Mouse (Mus musculus) liver, postnatal 0 days (tissue): ENCODE results near the gene Tbc1d5. TPM values are rescaled to one million over a fixed set of nuclear protein-coding genes. Genes with fewer than 3 reads are reported as not detected.

Experiments
- ATAC-seq: fragments of 200-750 bp; cut with Nextera tagmentation; 2 replicates; pipeline ENCODE4 v1.8.0; 2017; ENCODE audit warnings: mild to moderate bottlenecking, moderate library complexity
- DNase-seq: peaks from one replicate; pipeline ENCODE4 v3.0.0-alpha.2; 2016
- H3K27ac ChIP-seq: fragments of 300-500 bp; sonication (generic); 2 replicates; pipeline ENCODE4 v1.5.1; 2014; ENCODE audit warnings: antibody characterized with exemption, moderate library complexity, mild to moderate bottlenecking, low read depth
- H3K27me3 ChIP-seq: fragments of 300-500 bp; sonication (generic); 2 replicates; pipeline ENCODE4 v1.6.1; 2014; ENCODE audit warnings: low read length, control low read depth, mixed read lengths; ENCODE audit not compliant: insufficient read depth
- H3K36me3 ChIP-seq: fragments of 300-500 bp; sonication (generic); replicated peaks from 2 replicates; pipeline ENCODE4 v1.6.1; 2014; ENCODE audit warnings: mild to moderate bottlenecking, control low read depth, low read length, moderate library complexity, mixed read lengths; ENCODE audit not compliant: insufficient read depth
- H3K4me1 ChIP-seq: fragments of 300-500 bp; sonication (generic); 2 replicates; pipeline ENCODE4 v1.6.1; 2014; ENCODE audit warnings: antibody characterized with exemption, mild to moderate bottlenecking, control low read depth; ENCODE audit not compliant: insufficient read depth
- H3K4me2 ChIP-seq: fragments of 300-500 bp; sonication (generic); 2 replicates; pipeline ENCODE4 v1.6.1; 2014; ENCODE audit warnings: low read depth, mild to moderate bottlenecking, low read length, moderate library complexity, mixed read lengths
- H3K4me3 ChIP-seq: fragments of 300-500 bp; sonication (generic); 2 replicates; pipeline ENCODE4 v1.5.1; 2014; ENCODE audit warnings: low read depth, low read length
- H3K9ac ChIP-seq: fragments of 300-500 bp; sonication (generic); replicated peaks from 2 replicates; pipeline ENCODE4 v1.6.1; 2014; ENCODE audit warnings: mild to moderate bottlenecking, moderate library complexity
- H3K9me3 ChIP-seq: fragments of 300-500 bp; sonication (generic); 2 replicates; pipeline ENCODE4 v1.6.1; 2016; ENCODE audit warnings: mild to moderate bottlenecking, control low read depth, low read length, mixed read lengths
- CTCF ChIP-seq: sonication (generic); IDR thresholded peaks from 2 replicates; pipeline ENCODE4 v1.5.1; 2016; ENCODE audit warnings: antibody characterized with exemption, low read depth
- EP300 ChIP-seq: IDR thresholded peaks from 2 replicates; pipeline ENCODE4 v1.6.1; 2016; ENCODE audit warnings: antibody characterized with exemption, low read depth, mild to moderate bottlenecking
- WGBS: fragments of 180-500 bp; shearing (Covaris S2); extraction: QIAGEN DNeasy Blood & Tissue Kit; methylation state at CpG from one replicate; pipeline ENCODE4 v1.1.7; 2014; ENCODE audit not compliant: insufficient replicate concordance; 5-methylcytosine and 5-hydroxymethylcytosine counted together
- polyA plus RNA-seq: library from polyadenylated mRNA; unstranded; fragments of >200 nt; fragmentation: Nextera tagmentation; extraction: Ambion mirVana; gene quantifications from 2 replicates; pipeline ENCODE4 v1.2.1, GENCODE M21; 2015

Tbc1d5 gene
- polyA plus RNA-seq, 1 experiment from 2014 or later, result 2.5 TPM

- Histone ChIP-seq H3K4me2 (no peak overlapping the region), H3K27ac (no peak overlapping the region), H3K9ac (no peak overlapping the region), H3K4me1 (no peaks in the 10 kb centered on the region), H3K27me3 (no peaks in the 10 kb centered on the region), H3K4me3 (no peak overlapping the region), H3K9me3 (no peaks in the 10 kb centered on the region), H3K36me3 (peaks cover 4% of the 10 kb centered on the region)
- 60% methylated on average over 5 of the region's 5 CpGs for WGBS
- DNase-seq, result no peak
- TF ChIP-seq EP300 (no peak), CTCF (no peak)
- ATAC-seq, result no peak
These were observed 418.1 kb downstream of the Tbc1d5 start for GRCm38 (mm10) chr17:50761082-50761481.

GRCm38 (mm10) chr17:50753356-50754138 lies 425.6 kb downstream of the Tbc1d5 start:
- Histone ChIP-seq H3K27ac (no peak overlapping the region), H3K4me1 (no peaks in the 10 kb centered on the region), H3K9me3 (no peaks in the 10 kb centered on the region), H3K36me3 (peaks cover 7% of the 10 kb centered on the region), H3K4me2 (no peak overlapping the region), H3K4me3 (no peak overlapping the region), H3K9ac (no peak overlapping the region), H3K27me3 (no peaks in the 10 kb centered on the region)
- DNase-seq (no peak), ATAC-seq (0 out of 2 replicates have a peak, but pooled peaks have one; percentile 23)
- WGBS, result 67% methylated on average over 9 of the region's 9 CpGs
- TF ChIP-seq CTCF (no peak), EP300 (peak; percentile 13; the same call in 1 of the 2 replicates)

GRCm38 (mm10) chr17:50752753-50753152 lies 426.4 kb downstream of the Tbc1d5 start:
- ATAC-seq, result no peak
- Histone ChIP-seq H3K4me2 (no peak overlapping the region), H3K9me3 (no peaks in the 10 kb centered on the region), H3K27ac (no peak overlapping the region), H3K9ac (no peak overlapping the region), H3K36me3 (peaks cover 7% of the 10 kb centered on the region), H3K4me3 (no peak overlapping the region), H3K4me1 (no peaks in the 10 kb centered on the region), H3K27me3 (no peaks in the 10 kb centered on the region)
- no peak for TF ChIP-seq CTCF
- TF ChIP-seq EP300, result no peak
- no peak for DNase-seq
- WGBS, result 89% methylated on average over 3 of the region's 3 CpGs

GRCm38 (mm10) chr17:50751911-50752310 lies 427.2 kb downstream of the Tbc1d5 start:
- H3K4me2 ChIP-seq, result no peak overlapping the region
- no peak for TF ChIP-seq EP300
- no peak for TF ChIP-seq CTCF
- no peak overlapping the region for H3K4me3 ChIP-seq
- no peak for ATAC-seq
- no peak overlapping the region for H3K9ac ChIP-seq
- peaks cover 7% of the 10 kb centered on the region for H3K36me3 ChIP-seq
- H3K27me3 ChIP-seq, result no peaks in the 10 kb centered on the region
- no peak for DNase-seq
- 75% methylated on average over 3 of the region's 3 CpGs for WGBS
- no peaks in the 10 kb centered on the region for H3K4me1 ChIP-seq
- H3K27ac ChIP-seq, result no peak overlapping the region
- no peaks in the 10 kb centered on the region for H3K9me3 ChIP-seq

- 54% methylated on average over 2 of the region's 2 CpGs for WGBS
- no peak for DNase-seq
- no peak overlapping the region for H3K27ac ChIP-seq
- TF ChIP-seq CTCF, result no peak
- no peak for TF ChIP-seq EP300
- ATAC-seq, result no peak
- no peak overlapping the region for H3K4me2 ChIP-seq
- H3K27me3 ChIP-seq, result no peaks in the 10 kb centered on the region
- H3K4me1 ChIP-seq, result no peaks in the 10 kb centered on the region
- H3K36me3 ChIP-seq, result peaks cover 3% of the 10 kb centered on the region; the same call in 1 of the 2 replicates
- no peaks in the 10 kb centered on the region for H3K9me3 ChIP-seq
- no peak overlapping the region for H3K4me3 ChIP-seq
- no peak overlapping the region for H3K9ac ChIP-seq
These were observed 428.3 kb downstream of the Tbc1d5 start for GRCm38 (mm10) chr17:50750874-50751273.

GRCm38 (mm10) chr17:50741386-50741785 lies 437.8 kb downstream of the Tbc1d5 start:
- Histone ChIP-seq H3K4me1 (peaks cover 1% of the 10 kb centered on the region), H3K27me3 (no peaks in the 10 kb centered on the region), H3K9me3 (no peaks in the 10 kb centered on the region), H3K9ac (no peak overlapping the region), H3K36me3 (peaks cover 7% of the 10 kb centered on the region), H3K4me3 (no peak overlapping the region), H3K4me2 (no peak overlapping the region), H3K27ac (no peak overlapping the region)
- TF ChIP-seq EP300 (no peak), CTCF (no peak)
- ATAC-seq (no peak), DNase-seq (no peak)
- 77% methylated on average over 6 of the region's 6 CpGs for WGBS
